Mouse (Mus musculus): ENCODE results near the gene Slc9a9.

Slc9a9 gene

GRCm38 (mm10) chr9:94686380-94686779, 16.7 kb downstream of the Slc9a9 start:
- DNase-seq = no peak

- DNase-seq = no peak
Observed at GRCm38 (mm10) chr9:94687203-94687859, 17.6 kb downstream of the Slc9a9 start.

GRCm38 (mm10) chr9:94691311-94692087, 21.8 kb downstream of the Slc9a9 start:
- DNase-seq = no peak

GRCm38 (mm10) chr9:94692122-94692521, 22.4 kb downstream of the Slc9a9 start:
- no peak for DNase-seq

GRCm38 (mm10) chr9:94694243-94694642, 24.5 kb downstream of the Slc9a9 start:
- no peak for DNase-seq

GRCm38 (mm10) chr9:94694983-94695382, 25.3 kb downstream of the Slc9a9 start:
- DNase-seq = no peak

- no peak for DNase-seq
Observed at GRCm38 (mm10) chr9:94696539-94697079, 26.9 kb downstream of the Slc9a9 start.

- DNase-seq = no peak
Observed at GRCm38 (mm10) chr9:94698175-94698574, 28.5 kb downstream of the Slc9a9 start.

GRCm38 (mm10) chr9:94700549-94700948, 30.8 kb downstream of the Slc9a9 start:
- DNase-seq = peak; percentile 59

- no peak for DNase-seq
Observed at GRCm38 (mm10) chr9:94701193-94701869, 31.6 kb downstream of the Slc9a9 start.

- no peak for DNase-seq
Observed at GRCm38 (mm10) chr9:94701965-94702634, 32.4 kb downstream of the Slc9a9 start.

GRCm38 (mm10) chr9:94704986-94705757, 35.5 kb downstream of the Slc9a9 start:
- peak; percentile 36 for DNase-seq

- no peak for DNase-seq
Observed at GRCm38 (mm10) chr9:94705758-94706026, 36.0 kb downstream of the Slc9a9 start.

- DNase-seq = no peak
Observed at GRCm38 (mm10) chr9:94712084-94712483, 42.4 kb downstream of the Slc9a9 start.

GRCm38 (mm10) chr9:94716695-94717094, 47.0 kb downstream of the Slc9a9 start:
- DNase-seq = no peak

GRCm38 (mm10) chr9:94723631-94724030, 53.9 kb downstream of the Slc9a9 start:
- DNase-seq = no peak

- DNase-seq = no peak
Observed at GRCm38 (mm10) chr9:94725121-94725520, 55.4 kb downstream of the Slc9a9 start.

GRCm38 (mm10) chr9:94727457-94727856, 57.7 kb downstream of the Slc9a9 start:
- DNase-seq = peak; percentile 46

- no peak for DNase-seq
Observed at GRCm38 (mm10) chr9:94730396-94730795, 60.7 kb downstream of the Slc9a9 start.

- DNase-seq = no peak
Observed at GRCm38 (mm10) chr9:94732136-94732535, 62.4 kb downstream of the Slc9a9 start.

- DNase-seq = no peak
Observed at GRCm38 (mm10) chr9:94732599-94733287, 63.0 kb downstream of the Slc9a9 start.

GRCm38 (mm10) chr9:94734320-94734719, 64.6 kb downstream of the Slc9a9 start:
- DNase-seq = no peak
